Mouse (Mus musculus) small intestine, adult 2 months (tissue): ENCODE measurements around the gene Igf2r. TPM values are rescaled to one million over a fixed set of nuclear protein-coding genes. Genes with fewer than 3 reads are reported as not detected.

ENCODE experiments used
- H3K27ac ChIP-seq: fragments of 200-500 bp; 2 replicates; pipeline ENCODE4 v1.5.1; 2012; ENCODE audit warnings: low read depth, low read length, control low read depth, inconsistent platforms; ENCODE audit not compliant: insufficient read depth
- H3K27me3 ChIP-seq: fragments of 200-500 bp; 2 replicates; pipeline ENCODE4 v1.6.1; 2012; ENCODE audit warnings: mild to moderate bottlenecking, moderate library complexity, low read length, inconsistent platforms; ENCODE audit not compliant: control insufficient read depth, insufficient read depth
- H3K36me3 ChIP-seq: fragments of 200-500 bp; 2 replicates; pipeline ENCODE4 v1.6.1; 2012; ENCODE audit warnings: mild to moderate bottlenecking, low read length, control low read depth, inconsistent platforms; ENCODE audit not compliant: control insufficient read depth, insufficient read depth
- H3K4me1 ChIP-seq: fragments of 200-500 bp; 2 replicates; pipeline ENCODE4 v1.6.1; 2012; ENCODE audit warnings: low read length, inconsistent platforms, mixed read lengths; ENCODE audit not compliant: control insufficient read depth, insufficient read depth, insufficient read length
- H3K4me3 ChIP-seq: fragments of 200-500 bp; 2 replicates; pipeline ENCODE4 v1.5.1; 2012; ENCODE audit warnings: low read depth, mild to moderate bottlenecking, control low read depth, inconsistent platforms, low read length, moderate library complexity
- CTCF ChIP-seq: fragments of 200-500 bp; IDR thresholded peaks from 2 replicates; pipeline ENCODE4 v1.5.1; 2012; ENCODE audit warnings: low read depth, mild to moderate bottlenecking, control low read depth, inconsistent platforms, low read length, moderate library complexity, mixed read lengths; ENCODE audit not compliant: insufficient replicate concordance, insufficient read length; ENCODE audit errors: extremely low read depth
- POLR2A ChIP-seq: fragments of 200-500 bp; IDR thresholded peaks from 2 replicates; pipeline ENCODE4 v1.6.1; 2012; ENCODE audit warnings: low read depth, mild to moderate bottlenecking, control low read depth, inconsistent platforms, low read length, moderate library complexity
- WGBS: fragments of 180-500 bp; shearing (Covaris S2); methylation state at CpG from one replicate; pipeline ENCODE4 v1.1.7; 2018; 5-methylcytosine and 5-hydroxymethylcytosine counted together
- polyA plus RNA-seq: library from polyadenylated mRNA; depleted of rRNA; stranded (reverse); fragments of >200 nt; gene quantifications from 2 replicates; pipeline ENCODE4 v1.2.3, GENCODE M21; 2012

Igf2r gene
- polyA plus RNA-seq, 1 experiment = 19.7 TPM

DNA sequence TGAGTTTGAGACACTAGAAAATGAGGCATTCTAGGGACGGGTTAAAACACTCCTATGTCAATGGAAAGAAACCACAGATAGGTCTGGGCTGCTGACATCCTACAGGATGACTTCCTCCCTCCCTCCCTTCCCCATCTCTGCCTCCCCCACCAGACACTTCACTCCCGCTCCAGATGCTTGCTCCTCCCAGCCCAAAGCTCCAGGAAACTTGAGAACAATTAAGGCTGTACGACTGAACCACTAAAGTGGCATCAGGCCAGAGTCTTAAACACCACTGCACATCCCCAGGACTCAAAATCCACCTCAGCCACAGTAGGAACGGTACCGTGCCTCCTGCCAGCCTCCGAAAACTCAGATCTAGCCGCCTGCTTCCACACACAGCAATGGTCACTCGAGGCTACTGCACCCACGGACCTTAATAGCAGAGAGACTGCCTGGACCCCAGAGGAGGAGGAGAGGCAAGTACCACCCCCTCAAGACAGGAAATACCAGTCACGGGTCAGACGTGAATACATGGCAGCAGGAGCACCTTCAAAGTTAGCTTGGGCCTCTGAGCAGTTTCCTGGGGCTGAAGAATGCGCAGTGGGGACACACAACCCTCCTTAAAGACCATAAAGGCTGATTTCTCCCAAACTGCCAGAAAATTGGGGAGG, 35.1 kb downstream of the Igf2r start:
- no peak for TF ChIP-seq CTCF
- 70% methylated on average over 12 of the region's 12 CpGs for WGBS
- Histone ChIP-seq H3K27me3 (no peaks in the 10 kb centered on the region), H3K27ac (no peak overlapping the region), H3K36me3 (peaks cover 12% of the 10 kb centered on the region), H3K4me3 (no peak overlapping the region), H3K4me1 (no peaks in the 10 kb centered on the region)

DNA sequence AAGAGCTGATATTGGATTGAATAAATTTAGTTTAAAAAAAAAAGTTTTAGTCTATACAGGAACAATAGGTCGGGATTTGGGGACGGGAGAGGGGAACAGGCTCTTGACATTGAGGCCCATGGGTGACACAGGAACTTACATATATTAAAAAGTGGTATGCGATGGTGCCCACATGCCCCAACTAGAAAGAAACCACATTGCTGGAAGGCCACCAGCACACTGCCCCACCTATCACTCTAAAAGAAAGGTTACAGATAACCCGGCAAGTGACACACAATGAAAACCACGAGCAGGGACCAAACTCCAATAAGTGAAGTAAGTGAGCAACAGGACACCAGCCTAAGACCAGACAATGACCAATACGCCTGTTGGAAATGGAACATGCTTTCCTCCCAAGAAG, 36.3 kb downstream of the Igf2r start:
- Histone ChIP-seq H3K4me1 (no peaks in the 10 kb centered on the region), H3K36me3 (peaks cover 9% of the 10 kb centered on the region), H3K27me3 (no peaks in the 10 kb centered on the region), H3K27ac (no peak overlapping the region), H3K4me3 (no peak overlapping the region)
- TF ChIP-seq CTCF (no peak), POLR2A (no peak)
- 75% methylated on average over 6 of the region's 6 CpGs for WGBS

DNA sequence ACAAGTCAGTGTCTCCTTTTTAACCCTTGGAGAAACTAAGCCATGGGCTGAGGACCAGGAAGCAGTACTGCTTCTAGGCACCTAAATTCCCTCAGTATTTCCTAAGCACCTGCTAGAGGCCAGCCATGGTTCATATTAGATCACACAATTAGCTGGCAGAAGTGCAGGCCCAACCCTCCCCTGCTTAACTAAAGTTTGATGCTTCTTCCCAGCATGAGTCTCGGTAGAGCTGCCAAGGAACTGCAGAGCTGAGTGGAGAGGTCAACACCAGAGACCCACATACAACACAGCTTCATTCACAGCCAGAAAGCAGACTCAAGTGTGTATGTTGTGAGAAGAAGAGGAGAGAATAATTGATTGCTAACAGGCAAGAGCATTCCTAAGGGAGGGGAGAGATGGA, 40.9 kb downstream of the Igf2r start:
- H3K4me3 ChIP-seq = no peak overlapping the region
- 59% methylated on average over 1 of the region's 1 CpGs for WGBS

DNA sequence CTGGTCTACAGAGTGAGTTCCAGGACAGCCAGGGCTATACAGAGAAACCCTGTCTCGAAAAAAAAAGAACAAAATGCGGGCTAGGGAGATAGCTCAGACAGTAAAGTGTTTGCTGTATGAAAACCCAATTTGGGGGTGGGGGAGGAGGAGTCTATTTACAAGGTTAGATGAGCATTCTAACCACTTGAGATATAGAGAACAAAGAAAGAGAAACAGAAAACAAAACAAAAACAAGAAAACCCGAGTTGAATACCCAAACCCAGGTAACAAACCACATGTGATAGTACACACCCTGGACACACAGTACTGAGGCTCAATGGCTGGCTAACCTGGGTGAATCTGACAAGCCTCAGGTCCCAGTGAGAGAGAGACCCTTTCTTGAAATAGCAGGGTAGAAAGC, 41.7 kb downstream of the Igf2r start:
- H3K27me3 ChIP-seq = no peaks in the 10 kb centered on the region
- 72% methylated on average over 3 of the region's 3 CpGs for WGBS
- TF ChIP-seq POLR2A (no peak), CTCF (no peak)
- H3K27ac ChIP-seq = no peak overlapping the region
- H3K4me1 ChIP-seq = peaks cover 30% of the 10 kb centered on the region
- peaks cover 6% of the 10 kb centered on the region; the same call in 1 of the 2 replicates for H3K36me3 ChIP-seq
- H3K4me3 ChIP-seq = no peak overlapping the region

More for the DNA sequence above, 40.9 kb downstream of the Igf2r start:
- H3K4me1 ChIP-seq = peaks cover 28% of the 10 kb centered on the region
- H3K27me3 ChIP-seq = no peaks in the 10 kb centered on the region
- TF ChIP-seq CTCF = no peak
- TF ChIP-seq POLR2A = no peak
- H3K27ac ChIP-seq = no peak overlapping the region
- H3K36me3 ChIP-seq = peaks cover 6% of the 10 kb centered on the region

DNA sequence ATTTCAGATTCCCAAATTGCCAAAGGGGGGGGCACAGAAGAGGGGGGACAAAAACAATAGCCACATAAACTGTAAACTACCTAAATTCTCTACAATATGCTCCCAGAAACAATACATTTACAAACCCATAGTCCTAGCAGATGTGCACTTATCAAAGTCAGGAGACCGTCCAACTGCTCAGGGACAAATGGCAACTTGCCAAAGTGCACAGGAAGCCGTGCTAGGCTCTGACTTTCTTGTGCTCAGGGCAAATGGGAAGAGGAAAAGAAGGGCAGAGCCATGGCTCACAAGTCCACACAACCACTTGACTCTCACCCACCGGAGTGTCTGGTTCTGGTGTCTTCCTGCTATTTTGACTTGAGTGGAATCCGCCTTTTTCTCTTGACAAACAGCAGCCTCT, 43.6 kb downstream of the Igf2r start:
- 11% methylated on average over 4 of the region's 4 CpGs for WGBS

DNA sequence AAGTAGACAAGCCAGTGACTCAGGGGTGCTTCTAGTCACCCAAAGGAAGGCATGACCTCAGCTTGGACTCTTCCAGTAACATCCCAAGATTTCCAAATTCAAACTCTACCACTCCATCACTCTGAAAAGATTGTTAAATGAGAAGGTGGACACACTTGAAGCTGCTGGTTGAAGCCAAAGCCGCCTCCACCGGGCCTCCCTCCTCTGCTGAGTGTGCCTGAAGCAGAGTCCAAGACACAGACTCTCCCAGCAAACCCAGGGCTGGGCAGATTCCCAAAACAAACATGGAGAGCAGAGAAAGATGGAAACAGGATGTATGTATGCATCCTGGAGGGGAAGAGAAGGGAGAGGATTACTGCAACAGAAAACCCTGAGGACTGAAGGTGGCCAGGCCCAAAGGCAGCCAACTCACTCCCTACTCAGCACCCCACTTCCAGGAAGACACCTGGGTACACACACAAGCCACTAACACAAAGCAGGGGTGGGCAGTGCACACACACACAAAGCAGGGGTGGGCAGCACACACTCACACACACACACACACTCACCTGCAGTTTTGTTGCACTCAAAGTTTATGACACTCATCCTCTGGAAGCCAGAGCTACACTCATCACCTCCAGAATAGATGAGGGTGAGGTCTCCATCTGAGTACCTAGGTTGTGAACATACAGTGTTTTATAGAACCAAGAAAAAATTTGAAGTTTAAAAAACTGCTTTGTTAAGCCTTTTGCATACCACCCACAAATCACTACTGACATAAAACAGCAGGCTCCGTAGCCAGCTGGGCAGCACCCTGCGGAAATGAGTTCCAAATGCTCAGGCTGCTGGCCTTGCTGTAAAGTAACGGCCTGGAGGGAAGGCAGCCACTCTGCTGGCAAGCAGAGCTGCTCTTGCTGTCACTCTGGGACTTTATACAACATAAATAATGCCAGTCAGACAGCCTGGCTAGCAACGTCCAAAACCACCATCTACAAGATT, 44.4 kb downstream of the Igf2r start:
- TF ChIP-seq POLR2A = no peak
- no peak for TF ChIP-seq CTCF
- H3K27ac ChIP-seq = peak overlapping the region; percentile 83
- 14% methylated on average over 6 of the region's 6 CpGs for WGBS

More for the DNA sequence above, 43.6 kb downstream of the Igf2r start:
- H3K36me3 ChIP-seq = peaks cover 5% of the 10 kb centered on the region; the same call in 1 of the 2 replicates
- no peak overlapping the region for H3K4me3 ChIP-seq
- H3K27ac ChIP-seq = peak overlapping the region; percentile 69
- no peaks in the 10 kb centered on the region for H3K27me3 ChIP-seq
- peaks cover 39% of the 10 kb centered on the region for H3K4me1 ChIP-seq
- TF ChIP-seq CTCF (no peak), POLR2A (no peak)

DNA sequence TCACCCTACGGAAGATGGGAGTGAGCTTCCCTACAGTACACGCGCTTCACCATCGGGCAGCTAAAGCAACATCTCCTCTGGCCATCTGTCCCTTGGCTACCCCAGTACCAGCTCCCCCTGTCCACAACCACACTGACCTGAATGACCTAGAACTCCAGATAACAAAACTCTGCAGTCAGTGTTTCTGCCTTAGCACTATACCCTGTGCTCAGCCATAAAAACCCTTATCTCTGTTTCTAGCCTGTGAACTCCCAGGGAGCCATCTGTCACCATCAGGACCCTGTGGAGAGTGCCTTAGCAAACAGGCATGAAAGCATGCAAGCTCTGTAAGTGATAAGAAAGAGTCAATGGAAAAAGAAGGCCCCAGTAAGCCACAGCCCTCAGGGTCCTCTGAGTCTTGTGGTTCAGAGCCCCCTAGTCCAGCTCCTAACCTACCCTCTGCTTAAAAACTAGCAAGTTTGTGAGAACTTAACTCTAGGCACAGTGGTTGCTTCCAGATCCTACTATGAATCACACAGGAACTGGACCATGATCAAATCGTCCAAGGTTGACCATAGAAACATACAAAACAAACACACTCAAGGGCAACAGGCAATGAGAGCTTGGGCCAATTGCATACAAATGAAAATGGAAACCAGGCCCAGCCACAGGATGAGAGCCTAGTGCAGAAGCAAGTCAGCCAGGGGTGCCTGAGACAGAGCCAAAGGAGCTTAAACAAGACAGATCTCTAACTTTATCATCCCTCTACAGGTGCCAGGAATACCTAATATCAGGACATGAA, 45.3 kb downstream of the Igf2r start:
- peaks cover 39% of the 10 kb centered on the region for H3K4me1 ChIP-seq
- H3K36me3 ChIP-seq = no peaks in the 10 kb centered on the region
- 28% methylated on average over 5 of the region's 5 CpGs for WGBS
- H3K4me3 ChIP-seq = no peak overlapping the region
- no peak for TF ChIP-seq CTCF
- TF ChIP-seq POLR2A = no peak
- no peaks in the 10 kb centered on the region for H3K27me3 ChIP-seq
- H3K27ac ChIP-seq = peak overlapping the region; percentile 83

More for the DNA sequence above, 44.4 kb downstream of the Igf2r start:
- H3K4me3 ChIP-seq = no peak overlapping the region
- peaks cover 39% of the 10 kb centered on the region for H3K4me1 ChIP-seq
- no peaks in the 10 kb centered on the region for H3K27me3 ChIP-seq
- 0 out of 2 replicates have a peak, but pooled peaks cover under 1% of the 10 kb centered on the region for H3K36me3 ChIP-seq
